Mouse (Mus musculus) forebrain, embryonic 15.5 days (tissue): ENCODE measurements around the gene Rad51b. TPM values are rescaled to one million over a fixed set of nuclear protein-coding genes. Genes with fewer than 3 reads are reported as not detected.

Source experiments
- ATAC-seq: fragments of 200-750 bp; cut with Nextera tagmentation; replicated peaks from 2 replicates; pipeline ENCODE4 v1.8.0; 2017; ENCODE audit warnings: mild to moderate bottlenecking, moderate TSS enrichment, moderate library complexity
- H3K27ac ChIP-seq: fragments of 300-500 bp; sonication (generic); replicated peaks from 2 replicates; pipeline ENCODE4 v1.5.1; 2015; ENCODE audit warnings: mild to moderate bottlenecking, inconsistent platforms
- H3K27me3 ChIP-seq: fragments of 300-500 bp; sonication (generic); 2 replicates; pipeline ENCODE4 v1.6.1; 2015; ENCODE audit warnings: inconsistent platforms
- H3K36me3 ChIP-seq: fragments of 300-500 bp; sonication (generic); 2 replicates; pipeline ENCODE4 v1.6.1; 2015; ENCODE audit warnings: mild to moderate bottlenecking, inconsistent platforms
- H3K4me1 ChIP-seq: fragments of 300-500 bp; sonication (generic); 2 replicates; pipeline ENCODE4 v1.6.1; 2015; ENCODE audit warnings: inconsistent platforms
- H3K4me2 ChIP-seq: fragments of 300-500 bp; sonication (generic); replicated peaks from 2 replicates; pipeline ENCODE4 v1.6.1; 2015; ENCODE audit warnings: mild to moderate bottlenecking, inconsistent platforms
- H3K4me3 ChIP-seq: fragments of 300-500 bp; sonication (generic); 2 replicates; pipeline ENCODE4 v1.5.1; 2015; ENCODE audit warnings: mild to moderate bottlenecking, inconsistent platforms
- H3K9ac ChIP-seq: fragments of 300-500 bp; sonication (generic); replicated peaks from 2 replicates; pipeline ENCODE4 v1.6.1; 2015; ENCODE audit warnings: mild to moderate bottlenecking, inconsistent platforms
- H3K9me3 ChIP-seq: fragments of 300-500 bp; sonication (generic); 2 replicates; pipeline ENCODE4 v1.6.1; 2016; ENCODE audit warnings: inconsistent platforms
- WGBS: fragments of 180-500 bp; shearing (Covaris S2); methylation state at CpG from one replicate; pipeline ENCODE4 v1.1.7; 2015; ENCODE audit warnings: mixed read lengths; 5-methylcytosine and 5-hydroxymethylcytosine counted together
- polyA plus RNA-seq: library from polyadenylated mRNA; unstranded; fragments of >200 nt; fragmentation: Nextera tagmentation; extraction: Ambion mirVana; gene quantifications from 2 replicates; pipeline ENCODE4 v1.2.1, GENCODE M21; 2015

The Rad51b gene
- polyA plus RNA-seq, 1 experiment from 2014 or later, result 3.0 TPM

DNA sequence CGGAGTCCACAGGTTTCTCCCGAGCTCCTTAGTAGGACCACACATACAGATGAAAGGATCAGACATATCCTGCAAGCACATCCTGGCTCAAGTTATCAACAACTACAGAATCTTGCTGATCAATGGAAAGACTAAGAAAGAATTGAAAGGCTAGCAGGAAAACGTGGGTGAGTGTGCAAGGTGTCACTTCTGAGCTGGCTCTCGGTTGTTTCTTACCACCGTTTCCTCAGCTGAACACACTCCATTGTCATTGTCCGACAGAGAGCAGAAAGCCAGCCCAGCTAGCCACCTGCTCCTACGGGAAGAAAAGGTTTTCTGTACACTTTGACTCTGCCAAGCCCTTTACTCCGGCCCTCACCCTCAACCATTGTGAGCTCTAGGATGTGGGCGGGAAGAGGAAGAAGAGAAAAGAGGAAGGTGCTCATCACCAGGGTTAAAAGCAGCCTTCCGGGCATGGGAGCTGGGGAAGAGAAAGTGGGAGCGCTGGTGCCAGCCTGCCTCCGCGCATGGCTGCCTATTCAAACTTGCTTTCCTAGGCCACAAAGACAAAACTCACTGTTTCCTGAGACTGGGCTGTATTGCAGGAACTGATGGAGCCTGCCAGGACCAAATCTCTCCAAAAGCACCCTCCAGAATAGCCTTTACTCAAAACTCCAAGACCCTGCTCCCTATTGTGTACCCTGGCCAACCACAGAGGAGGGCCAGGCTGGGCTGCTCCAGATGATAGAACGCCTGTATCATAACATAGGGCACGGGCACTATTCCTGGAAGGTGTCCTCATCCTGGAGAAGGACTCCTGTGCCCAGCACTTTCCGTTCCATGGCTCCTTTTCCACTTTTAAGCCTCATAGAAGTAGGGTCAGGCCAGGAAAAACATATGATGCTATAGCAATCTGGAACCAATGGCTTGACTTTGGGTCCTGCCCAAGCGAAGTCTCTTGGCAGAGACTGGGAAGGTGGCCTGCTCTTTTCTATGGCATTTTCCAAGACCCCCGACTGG, 500.0 kb downstream of the Rad51b start:
- 69% methylated on average over 18 of the region's 18 CpGs for WGBS
- Histone ChIP-seq H3K4me2 (no peak overlapping the region), H3K9me3 (no peaks in the 10 kb centered on the region), H3K36me3 (no peaks in the 10 kb centered on the region), H3K9ac (no peak overlapping the region), H3K4me3 (no peak overlapping the region), H3K27me3 (no peaks in the 10 kb centered on the region), H3K4me1 (no peaks in the 10 kb centered on the region), H3K27ac (no peak overlapping the region; the same call in 1 of the 2 replicates)
- ATAC-seq, result no peak

- no peak overlapping the region for H3K27ac ChIP-seq
- no peak overlapping the region for H3K4me2 ChIP-seq
- no peaks in the 10 kb centered on the region for H3K36me3 ChIP-seq
- H3K4me1 ChIP-seq, result no peaks in the 10 kb centered on the region
- ATAC-seq, result no peak
- 96% methylated on average over 3 of the region's 3 CpGs for WGBS
- no peaks in the 10 kb centered on the region for H3K27me3 ChIP-seq
- H3K9ac ChIP-seq, result no peak overlapping the region
- H3K9me3 ChIP-seq, result no peaks in the 10 kb centered on the region
- H3K4me3 ChIP-seq, result no peak overlapping the region
These were observed 501.4 kb downstream of the Rad51b start for GRCm38 (mm10) chr12:79798488-79798887.

GRCm38 (mm10) chr12:79799370-79799769, 502.3 kb downstream of the Rad51b start:
- no peaks in the 10 kb centered on the region for H3K27me3 ChIP-seq
- no peak overlapping the region for H3K4me3 ChIP-seq
- no peak overlapping the region for H3K27ac ChIP-seq
- no peak overlapping the region for H3K4me2 ChIP-seq
- 80% methylated on average over 5 of the region's 5 CpGs for WGBS
- no peak overlapping the region for H3K9ac ChIP-seq
- no peaks in the 10 kb centered on the region for H3K36me3 ChIP-seq
- no peaks in the 10 kb centered on the region for H3K9me3 ChIP-seq
- H3K4me1 ChIP-seq, result no peaks in the 10 kb centered on the region
- no peak for ATAC-seq

- Histone ChIP-seq H3K4me3 (no peak overlapping the region), H3K27me3 (no peaks in the 10 kb centered on the region), H3K27ac (no peak overlapping the region), H3K36me3 (no peaks in the 10 kb centered on the region), H3K9me3 (no peaks in the 10 kb centered on the region), H3K9ac (no peak overlapping the region), H3K4me2 (no peak overlapping the region), H3K4me1 (peaks cover 15% of the 10 kb centered on the region)
- no peak for ATAC-seq
- WGBS, result 67% methylated on average over 1 of the region's 1 CpGs
These were observed 506.6 kb downstream of the Rad51b start for GRCm38 (mm10) chr12:79803670-79804069.

- Histone ChIP-seq H3K27ac (no peak overlapping the region), H3K9ac (no peak overlapping the region)
- 34% methylated on average over 8 of the region's 8 CpGs for WGBS
These were observed 507.9 kb downstream of the Rad51b start for GRCm38 (mm10) chr12:79804776-79805524.

DNA sequence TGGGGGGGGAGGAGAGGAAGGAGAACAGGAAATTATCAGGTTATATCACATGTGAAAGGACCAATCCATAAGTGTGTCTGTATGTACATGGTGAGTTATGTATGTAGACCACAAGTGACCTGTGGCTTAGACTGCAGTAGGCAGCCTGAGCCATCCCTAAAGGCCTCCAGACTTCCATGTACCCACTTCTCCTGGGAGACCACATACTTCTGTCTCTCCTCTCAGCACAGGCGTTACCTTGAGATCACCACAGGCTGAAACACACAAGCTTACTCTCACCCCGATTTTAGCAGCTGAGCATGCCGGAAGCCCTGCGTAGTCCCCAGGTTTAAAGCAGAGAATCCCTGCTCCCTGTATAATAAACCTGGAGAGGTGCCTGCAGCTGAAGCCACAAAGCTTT, 509.9 kb downstream of the Rad51b start:
- ATAC-seq, result no peak
- Histone ChIP-seq H3K36me3 (no peaks in the 10 kb centered on the region), H3K4me3 (no peak overlapping the region), H3K9me3 (no peaks in the 10 kb centered on the region), H3K9ac (no peak overlapping the region), H3K27ac (0 out of 2 replicates have a peak overlapping the region, but pooled peaks have one; percentile 1), H3K4me2 (no peak overlapping the region), H3K27me3 (no peaks in the 10 kb centered on the region), H3K4me1 (peaks cover 15% of the 10 kb centered on the region)
- 32% methylated on average over 4 of the region's 4 CpGs for WGBS

More at GRCm38 (mm10) chr12:79804776-79805524, 507.9 kb downstream of the Rad51b start:
- Histone ChIP-seq H3K4me3 (no peak overlapping the region), H3K27me3 (no peaks in the 10 kb centered on the region), H3K4me2 (no peak overlapping the region), H3K36me3 (no peaks in the 10 kb centered on the region), H3K4me1 (peaks cover 15% of the 10 kb centered on the region), H3K9me3 (no peaks in the 10 kb centered on the region)
- peak; percentile 55; the same call in 1 of the 2 replicates for ATAC-seq

DNA sequence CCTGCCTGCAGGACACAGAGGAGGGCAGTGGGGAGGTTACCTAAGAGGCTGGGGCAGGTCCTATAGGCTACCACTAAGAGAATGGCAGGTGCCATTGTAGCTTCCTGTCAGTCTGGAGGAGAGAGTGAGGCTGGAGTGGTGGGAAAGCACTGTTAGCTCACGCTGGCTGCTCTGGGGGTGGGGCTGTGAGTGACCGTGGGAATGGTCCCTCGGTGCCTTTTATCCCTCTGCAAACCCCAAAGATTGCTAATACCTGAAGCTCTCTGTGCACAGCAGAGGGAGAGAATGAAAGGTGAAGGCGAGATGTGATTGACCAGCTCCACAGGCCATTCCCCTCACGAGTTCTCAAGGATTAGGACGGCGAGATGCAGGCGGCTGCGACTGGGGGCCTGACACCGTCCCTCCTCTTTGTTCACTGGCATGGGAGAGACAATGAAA, 510.3 kb downstream of the Rad51b start:
- peaks cover 15% of the 10 kb centered on the region for H3K4me1 ChIP-seq
- H3K9me3 ChIP-seq, result no peaks in the 10 kb centered on the region
- 9% methylated on average over 10 of the region's 10 CpGs for WGBS
- peak overlapping the region; percentile 14; the same call in 1 of the 2 replicates for H3K4me2 ChIP-seq
- H3K4me3 ChIP-seq, result no peak overlapping the region
- ATAC-seq, result peak; percentile 53; the same call in 1 of the 2 replicates
- no peaks in the 10 kb centered on the region for H3K27me3 ChIP-seq
- no peak overlapping the region for H3K9ac ChIP-seq
- 0 out of 2 replicates have a peak overlapping the region, but pooled peaks have one; percentile 1 for H3K27ac ChIP-seq
- H3K36me3 ChIP-seq, result no peaks in the 10 kb centered on the region

DNA sequence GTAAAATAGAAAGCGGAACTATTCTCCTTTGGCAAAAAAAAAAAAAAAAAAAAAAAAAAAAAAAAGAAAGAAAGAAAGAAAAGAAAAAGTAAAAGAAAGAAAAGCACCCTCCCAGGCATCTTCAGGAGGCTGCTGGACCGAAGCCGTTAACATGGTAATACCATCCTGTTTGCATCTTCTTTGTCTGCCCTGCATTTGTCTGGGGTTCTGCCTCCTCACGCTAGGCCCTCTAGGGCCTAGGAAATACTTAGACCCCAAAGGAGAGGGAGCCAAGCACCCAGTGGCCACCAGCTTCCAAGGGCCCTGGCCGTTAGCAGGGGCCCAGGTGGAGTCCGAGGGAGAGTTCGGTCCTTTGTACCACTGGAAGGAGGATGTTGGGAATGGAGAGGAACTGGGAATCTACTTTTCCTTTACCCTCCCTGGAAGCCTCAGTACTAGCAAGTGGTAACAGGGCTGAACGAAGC, 510.9 kb downstream of the Rad51b start:
- H3K27ac ChIP-seq, result no peak overlapping the region; the same call in 1 of the 2 replicates
- no peak overlapping the region for H3K4me3 ChIP-seq
- H3K27me3 ChIP-seq, result no peaks in the 10 kb centered on the region
- peaks cover 15% of the 10 kb centered on the region for H3K4me1 ChIP-seq
- ATAC-seq, result no peak
- WGBS, result 21% methylated on average over 8 of the region's 8 CpGs
- H3K9me3 ChIP-seq, result no peaks in the 10 kb centered on the region
- no peak overlapping the region for H3K4me2 ChIP-seq
- no peaks in the 10 kb centered on the region for H3K36me3 ChIP-seq
- no peak overlapping the region for H3K9ac ChIP-seq

DNA sequence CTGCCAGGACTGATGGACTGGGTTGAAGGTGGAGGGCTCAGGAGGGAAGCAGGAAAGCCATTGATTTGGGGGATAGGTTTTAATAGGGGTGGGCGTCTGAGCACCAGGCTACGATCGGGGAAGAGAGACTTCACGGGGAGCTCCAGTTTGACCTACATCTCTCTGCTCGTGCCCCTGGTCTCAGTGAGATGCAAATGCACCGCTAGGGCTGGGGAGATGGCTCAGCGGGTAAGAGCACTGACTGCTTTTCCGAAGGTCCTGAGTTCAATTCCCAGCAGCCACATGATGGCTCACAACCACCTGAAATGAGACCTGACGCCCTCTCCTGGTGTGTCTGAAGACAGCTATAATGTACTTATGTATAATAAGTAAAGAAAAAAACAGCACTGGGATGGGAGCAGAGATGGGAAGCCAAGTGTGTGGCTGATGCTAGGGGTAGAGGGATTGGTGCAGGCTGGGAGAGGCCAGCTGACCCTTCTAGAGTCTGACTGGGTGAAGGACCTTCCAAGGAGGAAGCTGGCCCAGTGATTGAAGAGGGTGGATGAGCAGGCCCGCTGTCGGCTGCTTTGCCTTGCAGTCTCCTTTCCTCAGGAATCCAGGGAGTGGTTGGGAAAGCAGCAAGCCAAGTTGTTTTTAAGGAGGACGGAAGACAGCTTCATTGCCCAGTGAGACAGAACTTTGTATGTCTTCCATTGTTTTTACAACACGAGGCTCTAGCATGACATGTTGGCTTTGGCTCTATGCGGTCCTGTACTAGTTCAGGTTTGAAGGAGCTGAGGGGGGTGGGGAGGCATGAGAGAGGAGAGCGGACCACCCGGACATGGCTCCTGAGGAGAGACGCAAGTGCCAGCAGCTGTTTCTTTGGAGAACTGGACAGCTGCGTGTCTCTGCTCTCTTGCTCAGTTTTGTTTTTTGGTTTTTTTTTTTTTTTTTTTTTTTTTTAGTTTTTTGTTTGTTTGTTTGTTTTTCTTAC, 511.6 kb downstream of the Rad51b start:
- Histone ChIP-seq H3K27me3 (no peaks in the 10 kb centered on the region), H3K4me1 (peaks cover 17% of the 10 kb centered on the region), H3K4me2 (no peak overlapping the region), H3K9ac (no peak overlapping the region), H3K4me3 (no peak overlapping the region), H3K9me3 (no peaks in the 10 kb centered on the region), H3K27ac (no peak overlapping the region), H3K36me3 (no peaks in the 10 kb centered on the region)
- no peak for ATAC-seq
- WGBS, result 64% methylated on average over 18 of the region's 18 CpGs

- Histone ChIP-seq H3K27ac (no peak overlapping the region), H3K27me3 (no peaks in the 10 kb centered on the region), H3K36me3 (no peaks in the 10 kb centered on the region), H3K9ac (no peak overlapping the region), H3K4me2 (no peak overlapping the region), H3K4me1 (peaks cover 25% of the 10 kb centered on the region), H3K4me3 (no peak overlapping the region), H3K9me3 (no peaks in the 10 kb centered on the region)
- 85% methylated on average over 5 of the region's 5 CpGs for WGBS
- ATAC-seq, result no peak
These were observed 512.4 kb downstream of the Rad51b start for GRCm38 (mm10) chr12:79809518-79809917.

GRCm38 (mm10) chr12:79812422-79812821, 515.3 kb downstream of the Rad51b start:
- ATAC-seq, result no peak
- Histone ChIP-seq H3K4me3 (no peak overlapping the region), H3K36me3 (no peaks in the 10 kb centered on the region), H3K4me1 (peaks cover 20% of the 10 kb centered on the region), H3K9me3 (no peaks in the 10 kb centered on the region), H3K27ac (no peak overlapping the region), H3K4me2 (no peak overlapping the region), H3K27me3 (no peaks in the 10 kb centered on the region), H3K9ac (no peak overlapping the region)
- 46% methylated on average over 8 of the region's 8 CpGs for WGBS
